Mouse (Mus musculus) liver, adult 2 months (tissue): Measurements from ENCODE around the gene Slc43a2.

ENCODE experiments used
- CTCF ChIP-seq: fragments of 200-500 bp; IDR thresholded peaks from 2 replicates; pipeline ENCODE4 v1.5.1; 2011; ENCODE audit warnings: low read depth, low read length, control low read depth
- POLR2A ChIP-seq: fragments of 200-500 bp; IDR thresholded peaks from 2 replicates; pipeline ENCODE4 v1.6.1; 2011; ENCODE audit warnings: low read length, control low read depth; ENCODE audit not compliant: insufficient read depth; ENCODE audit errors: extremely low read depth

DNA sequence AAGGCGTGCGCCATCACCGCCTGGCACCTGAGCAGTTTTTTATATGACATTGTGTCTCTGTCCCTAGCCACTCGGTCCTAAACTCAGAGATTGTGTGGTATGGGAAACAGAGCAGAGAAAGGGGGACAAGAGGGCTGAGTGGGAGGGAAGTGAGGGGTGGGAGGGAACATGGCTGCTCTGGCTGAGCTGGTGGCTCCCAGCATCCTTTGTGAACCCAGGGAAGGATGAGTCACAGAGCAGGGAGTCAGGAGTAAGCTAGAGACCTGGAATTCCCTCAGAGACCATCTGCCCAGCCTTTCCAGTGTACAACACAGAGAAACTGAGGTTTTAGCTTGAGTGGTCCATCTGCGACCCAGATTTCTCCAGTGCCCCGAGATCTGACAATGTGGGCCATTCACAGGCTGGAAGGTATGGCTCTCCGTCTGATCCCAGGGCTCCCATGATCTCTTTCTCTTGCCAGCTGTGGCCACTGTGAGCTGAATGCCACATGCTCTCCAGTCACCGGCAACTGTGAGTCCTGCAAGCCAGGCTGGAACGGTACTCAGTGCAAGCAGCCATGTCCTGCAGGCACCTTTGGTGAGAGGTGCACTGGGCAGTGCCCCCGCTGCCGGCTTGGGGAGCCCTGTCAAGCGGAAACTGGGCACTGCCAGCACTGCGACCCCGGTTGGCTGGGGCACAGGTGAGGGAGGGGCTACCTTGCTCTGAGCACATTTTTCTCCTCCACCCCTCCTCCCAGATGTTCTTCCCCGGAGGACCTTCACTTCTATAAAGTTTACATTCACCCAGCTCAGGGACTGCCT lies 11.5 kb upstream of the Slc43a2 start:
- TF ChIP-seq CTCF (no peak), POLR2A (no peak)
